Mouse (Mus musculus) adrenal gland, postnatal 14 days (tissue): ENCODE measurements at regions not wholly inside any gene's neighbourhood (a gene's known extent, or its start where the extent isn't known, plus 50 kb on each side); places are given as distances from the start of the nearest gene placed in this dataset.

Source experiments
- DNase-seq: peaks from one replicate; pipeline ENCODE4 v3.0.0; 2021; ENCODE audit warnings: mixed read lengths

DNA sequence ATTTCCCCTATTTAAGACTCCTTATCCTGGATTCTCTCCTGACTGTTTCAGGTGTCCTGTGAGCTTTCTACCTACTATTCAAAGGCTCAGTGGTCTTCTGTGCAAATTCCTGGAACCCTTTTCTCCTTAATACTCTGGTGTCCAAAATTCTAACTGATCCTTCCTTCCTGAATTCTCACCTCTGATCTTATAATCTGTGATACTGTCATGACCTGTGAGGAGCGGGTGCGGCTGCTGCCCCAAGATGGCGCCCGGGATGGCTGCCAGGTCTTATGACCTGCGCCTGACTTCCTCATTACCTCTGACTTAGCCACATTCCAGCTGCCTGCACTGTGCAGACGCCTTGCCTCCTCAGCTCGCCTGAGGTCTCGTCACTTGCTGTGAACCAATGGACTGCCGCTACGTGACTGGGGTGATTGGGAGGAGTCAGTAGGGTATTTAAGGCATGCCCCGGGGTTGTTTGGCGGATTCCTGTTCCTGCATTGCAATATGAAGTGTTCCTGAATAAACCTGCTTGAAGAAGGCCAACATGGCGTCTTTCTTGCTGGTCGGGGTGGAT, 131.2 kb downstream of the Ptbp2 start:
- DNase-seq = no peak

DNA sequence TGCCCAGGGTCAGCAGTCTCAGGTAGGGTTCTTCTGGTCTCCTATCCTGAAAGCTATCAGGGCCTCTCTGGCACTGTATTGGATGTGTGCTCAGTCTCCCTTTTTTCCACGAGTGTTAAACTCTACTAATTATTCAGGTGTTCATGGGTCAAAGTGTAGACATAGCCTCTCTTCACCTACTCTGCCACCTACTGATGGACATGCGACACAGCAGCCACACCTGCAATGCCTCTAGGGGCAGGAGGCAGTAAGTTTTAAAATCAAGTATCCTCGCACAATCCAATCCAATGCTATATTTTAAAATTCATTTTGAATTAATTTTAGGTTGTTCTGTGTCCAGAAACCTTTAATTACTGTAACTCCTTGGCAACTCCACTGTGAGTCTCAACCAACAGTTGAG, 145.6 kb downstream of the Ptbp2 start:
- no peak for DNase-seq

DNA sequence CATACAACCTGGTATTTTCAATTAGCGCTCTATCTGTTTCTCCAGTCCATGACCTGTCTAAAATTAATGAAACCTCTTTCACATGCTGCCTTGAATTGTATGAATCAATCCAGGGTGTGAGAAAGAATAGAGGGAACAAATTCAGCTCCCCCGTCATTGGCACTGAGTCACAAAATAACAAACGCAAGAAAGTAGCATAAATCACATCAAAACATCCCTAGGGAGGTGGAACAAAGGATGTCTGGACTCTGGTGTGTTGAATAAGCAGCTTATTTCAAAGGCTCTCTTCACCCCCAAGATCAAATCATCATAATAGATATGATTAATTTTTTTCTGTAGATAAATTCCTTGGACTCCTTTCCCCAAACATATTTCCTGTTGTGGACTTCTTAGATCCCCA, 148.6 kb downstream of the Ptbp2 start:
- DNase-seq = peak; percentile 5

DNA sequence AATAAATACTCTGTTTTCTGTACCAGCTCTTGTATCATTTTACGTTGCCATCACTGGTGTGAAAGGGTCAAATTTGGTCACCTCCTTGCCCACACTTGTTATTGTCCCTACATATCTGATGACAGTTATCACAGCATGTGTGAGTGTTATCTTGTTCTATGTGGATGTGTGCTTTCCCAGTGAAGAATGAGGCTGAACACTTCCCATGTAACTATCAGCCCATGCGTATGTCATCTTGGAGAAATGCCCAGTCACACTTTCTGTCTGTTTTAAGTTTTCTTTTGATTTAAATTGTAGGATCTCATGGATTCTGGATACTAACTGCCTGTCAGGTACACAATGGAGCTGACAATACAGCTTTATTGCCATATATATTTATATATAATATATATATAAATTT, 150.8 kb downstream of the Ptbp2 start:
- no peak for DNase-seq

DNA sequence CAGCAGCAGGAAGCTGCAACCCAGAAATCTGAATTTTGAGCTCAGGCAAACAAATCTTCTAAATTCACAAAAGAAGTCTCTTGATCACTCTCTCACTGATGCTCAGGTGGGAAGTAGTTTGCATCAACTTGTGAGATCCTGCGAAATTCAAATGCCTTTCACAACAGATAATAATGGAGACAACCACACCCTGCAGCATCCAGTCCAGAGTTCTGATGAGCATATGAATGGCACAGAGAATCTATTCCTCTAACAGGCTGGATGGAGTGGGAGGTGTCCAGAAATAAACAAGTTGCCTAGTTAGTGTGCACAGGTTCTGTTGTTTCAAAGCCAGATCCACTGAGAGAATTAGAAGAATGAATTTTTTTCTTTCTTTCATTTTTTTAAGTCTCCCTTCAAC, 178.2 kb downstream of the Ptbp2 start:
- DNase-seq = no peak

DNA sequence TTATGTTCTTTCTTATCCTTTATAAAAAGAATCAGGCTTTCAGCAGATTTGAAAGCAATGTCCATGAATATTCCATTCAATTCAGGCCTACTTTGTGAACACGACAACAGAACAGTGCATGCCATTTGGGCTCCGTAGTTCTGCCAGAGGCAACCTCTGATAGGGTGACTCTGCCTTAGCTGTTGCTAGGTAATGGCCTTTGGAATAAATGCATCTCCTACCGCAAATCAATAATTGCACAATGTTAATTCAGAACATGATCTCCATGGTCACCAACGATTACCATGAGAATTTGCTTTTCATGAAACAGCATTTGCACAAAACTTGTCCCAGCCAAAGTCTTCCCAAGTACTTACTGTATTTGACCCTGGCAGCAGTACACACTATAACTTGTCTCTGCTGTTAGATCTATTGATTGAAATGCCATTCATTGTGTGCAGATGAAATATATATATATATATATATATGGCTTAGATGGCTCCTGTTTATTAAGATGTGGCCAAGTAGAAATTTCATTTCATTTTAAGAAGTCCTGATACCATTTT, 195.3 kb downstream of the Ptbp2 start:
- no peak for DNase-seq

DNA sequence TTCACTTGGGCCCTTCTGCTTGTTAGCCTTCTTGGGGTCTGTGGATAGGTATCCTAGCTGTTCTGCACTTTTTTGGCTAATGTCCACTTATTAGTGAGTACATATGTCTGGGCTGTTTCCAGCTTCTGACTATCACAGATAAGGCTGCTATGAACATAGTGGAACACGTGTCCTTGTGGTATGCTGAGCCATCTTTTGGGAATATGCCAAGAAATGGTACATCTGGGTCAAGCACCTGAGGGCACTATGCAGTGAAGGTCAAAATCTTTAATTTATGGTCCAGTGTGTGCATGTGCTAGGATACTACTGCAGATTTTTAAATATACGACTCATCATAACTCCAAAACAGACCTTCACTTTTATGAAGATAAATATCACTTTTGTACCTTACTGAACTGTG, 196.3 kb downstream of the Ptbp2 start:
- peak; percentile 12 for DNase-seq

DNA sequence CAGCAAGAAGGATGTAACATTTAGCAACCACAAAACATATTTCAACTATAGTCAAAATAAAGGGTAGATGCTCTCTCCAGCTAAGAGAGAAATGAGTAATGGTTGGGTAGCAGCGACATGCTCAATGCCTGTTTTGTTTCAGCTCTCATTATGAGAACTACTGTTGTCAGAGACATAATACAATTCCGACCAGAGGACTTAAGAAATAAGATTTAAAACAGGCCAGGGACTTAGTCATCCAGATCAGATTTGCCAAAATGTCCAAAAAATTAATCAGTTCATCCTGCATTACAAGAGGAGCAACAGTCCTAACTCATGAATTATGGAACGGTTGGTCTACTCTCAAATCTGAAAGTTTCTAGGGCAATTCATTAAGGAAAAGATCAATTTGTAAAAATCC, 208.8 kb downstream of the Ptbp2 start:
- no peak for DNase-seq

DNA sequence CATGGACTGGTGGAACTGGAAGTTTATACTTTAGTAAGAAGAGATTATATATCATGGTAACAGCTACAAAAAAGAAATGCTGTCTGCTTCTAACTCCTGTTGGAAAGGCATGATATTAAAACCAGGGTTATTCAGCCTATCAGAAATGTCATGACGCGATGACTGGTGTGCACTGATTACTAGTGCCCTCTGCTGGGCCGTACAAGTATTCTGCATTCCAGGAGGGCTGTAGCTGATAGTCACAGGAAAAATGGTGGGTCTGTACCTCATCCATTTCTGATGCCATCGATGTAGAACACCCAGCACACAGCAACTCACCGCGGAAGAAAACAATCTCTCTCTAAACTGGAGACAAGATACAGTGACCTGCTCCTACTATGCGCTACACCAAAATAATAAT, 246.4 kb downstream of the Ptbp2 start:
- DNase-seq = peak; percentile 9

DNA sequence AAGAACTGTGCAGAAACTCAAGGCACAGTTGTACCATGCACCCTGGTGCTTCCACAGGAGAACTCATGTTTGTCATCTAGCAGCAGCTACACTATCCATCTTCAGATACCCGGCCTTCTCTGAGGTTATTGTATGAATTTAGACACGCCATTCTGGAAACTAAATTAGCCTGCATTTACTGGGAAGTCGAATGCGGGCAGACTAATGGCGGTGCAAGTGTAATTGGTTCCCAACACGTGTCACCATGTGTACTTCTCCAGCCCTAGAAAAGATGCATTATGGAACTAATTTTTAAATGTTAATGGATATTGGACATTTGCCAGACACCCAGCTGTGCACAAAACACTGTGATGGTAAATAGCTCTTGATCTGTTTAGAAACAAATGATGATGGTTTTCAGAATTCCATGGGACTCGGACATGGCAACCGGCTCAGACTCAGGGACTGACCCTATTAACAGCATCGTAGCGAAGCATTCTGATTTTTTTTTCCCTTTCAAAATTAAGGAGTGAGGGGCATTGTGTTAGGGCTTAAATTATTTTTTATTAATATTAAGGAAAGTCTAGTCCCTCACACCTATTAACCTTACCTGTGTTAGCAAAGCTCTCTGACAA, 259.6 kb downstream of the Ptbp2 start:
- DNase-seq = no peak

DNA sequence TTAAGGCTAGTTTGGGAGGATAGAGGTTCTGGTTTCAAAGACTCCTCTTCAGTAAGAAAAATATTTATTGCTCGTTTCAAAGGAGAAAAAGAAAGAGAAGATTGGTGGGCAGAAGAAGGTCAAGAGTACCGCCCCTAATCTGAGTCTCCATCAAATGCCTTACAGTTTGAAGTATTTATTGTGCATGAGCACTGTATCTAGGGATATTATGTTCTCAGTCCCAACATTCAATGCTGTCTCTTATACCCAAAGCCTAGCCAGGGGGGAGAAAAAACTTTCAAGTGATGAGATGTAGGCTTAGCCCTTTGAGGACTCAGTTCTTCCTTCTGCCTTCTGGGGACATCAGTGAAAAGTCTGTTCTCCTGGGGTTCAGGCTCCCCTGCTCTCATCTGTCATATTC, 271.7 kb downstream of the Ptbp2 start:
- DNase-seq = no peak

DNA sequence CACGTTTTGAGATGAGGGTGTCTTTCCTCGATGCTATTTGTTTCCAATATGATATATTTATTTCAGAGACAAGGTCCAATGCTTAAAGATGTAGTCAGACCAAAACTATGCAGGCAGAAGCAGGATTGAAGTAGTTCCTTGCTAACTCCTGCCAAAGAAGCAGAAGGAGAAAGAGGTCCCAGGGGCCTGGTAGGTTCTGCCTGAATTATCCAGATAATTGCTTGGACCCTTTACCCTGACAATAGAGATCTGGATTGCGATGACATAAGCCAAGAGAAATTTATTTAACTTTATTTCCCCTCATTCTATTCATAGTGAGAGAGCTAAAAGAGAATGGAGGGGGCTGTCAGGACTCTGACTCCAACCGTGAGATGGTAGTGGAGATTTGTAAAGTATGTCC, 275.1 kb downstream of the Ptbp2 start:
- no peak for DNase-seq

DNA sequence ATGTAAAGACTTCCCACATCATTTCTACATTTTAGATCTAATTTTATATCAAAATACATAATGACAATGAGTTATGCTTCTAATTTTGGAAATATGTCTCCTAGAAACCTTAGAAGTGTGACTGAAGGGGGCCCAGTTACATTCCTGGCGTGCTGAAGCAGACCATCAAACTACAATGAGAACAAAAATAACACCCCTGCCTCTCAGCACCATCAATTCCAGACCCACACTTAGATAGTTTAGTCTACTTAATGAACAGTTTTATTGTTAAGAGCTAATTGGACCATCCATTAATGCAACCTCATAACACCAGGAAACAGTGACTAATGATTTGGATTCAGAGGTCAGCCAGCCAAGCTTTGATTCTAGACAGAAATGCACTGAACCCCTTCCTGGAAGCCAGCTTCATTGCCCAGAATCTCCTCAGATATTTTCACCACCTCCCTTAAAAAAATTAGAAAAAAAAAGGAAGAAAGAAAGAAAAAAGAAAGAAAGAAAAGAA, 280.7 kb downstream of the Ptbp2 start:
- no peak for DNase-seq

DNA sequence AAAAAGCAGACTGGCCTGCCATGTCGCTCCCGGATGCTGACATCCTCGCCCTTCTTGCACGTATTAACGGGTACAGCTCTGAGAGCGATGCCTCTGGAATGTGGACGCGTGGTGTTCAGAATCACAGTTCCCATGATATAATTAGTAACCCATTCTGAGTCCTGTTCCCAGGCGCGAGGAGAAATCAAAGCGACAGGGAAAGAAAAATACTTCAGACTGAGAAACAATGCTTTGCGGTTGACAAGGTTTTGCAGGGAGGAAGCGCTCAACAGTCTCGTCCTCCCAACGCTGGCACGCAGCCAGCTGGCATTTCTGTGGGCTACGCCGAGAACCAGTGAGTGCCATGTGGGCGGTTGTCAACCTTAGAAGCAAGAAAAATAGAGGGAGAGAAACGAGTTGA, 285.6 kb downstream of the Ptbp2 start:
- DNase-seq = peak; percentile 65

DNA sequence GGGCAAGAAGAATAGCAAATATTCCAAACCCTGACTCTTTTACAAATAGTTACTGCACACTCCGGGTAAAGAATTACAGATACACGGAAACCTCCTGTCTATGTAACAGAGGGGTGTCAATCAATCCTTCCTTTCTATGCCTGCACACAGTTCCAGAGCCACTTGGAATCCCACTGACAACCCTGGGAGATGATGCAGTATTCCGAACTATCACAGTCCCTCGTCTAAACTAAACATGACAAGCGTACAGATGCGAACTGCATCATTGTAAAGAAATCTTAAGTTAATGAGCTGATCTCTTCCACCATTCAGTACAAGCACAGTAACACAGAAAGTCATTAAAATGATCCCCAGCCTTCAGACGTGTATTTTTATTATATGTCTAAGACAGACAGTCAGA, 286.4 kb downstream of the Ptbp2 start:
- no peak for DNase-seq

DNA sequence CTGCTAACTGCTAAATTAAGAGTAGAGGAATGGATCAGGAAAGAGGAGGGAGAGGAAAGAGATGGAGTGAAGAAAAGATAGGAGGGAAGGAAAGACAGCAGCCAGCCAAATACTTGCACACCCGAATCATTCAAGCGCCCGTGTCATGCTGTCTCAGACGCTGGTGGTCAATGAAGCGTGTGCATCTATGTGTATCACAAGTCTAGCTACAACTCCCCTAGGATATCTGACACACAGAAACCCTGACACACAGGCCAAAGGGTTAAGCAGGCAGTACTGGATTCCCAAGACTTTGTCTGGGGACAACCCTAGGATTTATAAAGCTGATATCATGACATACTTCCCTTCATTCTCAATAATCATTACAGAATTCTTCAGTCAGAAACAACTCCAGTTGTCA, 289.7 kb downstream of the Ptbp2 start:
- no peak for DNase-seq

DNA sequence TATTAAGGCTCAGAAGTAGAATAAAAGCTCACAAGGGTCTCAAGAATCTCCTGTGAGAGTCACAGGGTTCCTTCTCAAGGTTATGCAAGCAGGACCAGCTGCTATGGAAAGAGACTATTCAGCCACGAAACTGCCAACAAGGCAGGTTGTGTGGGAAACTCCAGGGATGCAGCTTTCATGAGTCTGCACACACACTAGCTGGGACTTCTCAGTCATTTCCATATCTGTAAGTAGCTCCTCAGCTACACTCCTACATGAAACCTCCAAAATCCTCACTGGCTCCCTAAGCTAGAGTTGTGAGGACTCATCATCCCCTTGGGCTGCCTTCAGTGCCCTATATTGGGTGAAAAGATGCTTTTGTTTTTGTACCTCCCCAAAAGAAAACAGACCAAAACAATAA, 291.6 kb downstream of the Ptbp2 start:
- DNase-seq = no peak

DNA sequence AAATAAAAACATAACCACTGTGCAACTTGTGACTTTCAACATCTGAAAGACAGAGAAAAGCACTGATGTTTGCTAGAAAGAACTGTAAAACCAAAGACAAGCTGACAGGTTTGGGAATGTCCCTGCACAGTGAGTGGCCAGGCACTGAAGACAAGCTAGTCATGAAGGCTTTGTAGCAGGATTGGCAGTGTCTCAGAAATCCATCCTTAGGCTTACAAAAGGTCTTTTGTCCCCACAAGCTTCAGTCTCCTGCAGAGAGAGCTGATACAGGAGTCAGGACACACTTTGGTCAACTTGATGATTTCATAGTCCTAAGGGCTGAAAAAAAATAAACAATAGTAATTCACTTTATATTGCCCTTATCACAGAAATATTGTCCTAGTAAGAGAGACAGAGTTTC, 294.9 kb downstream of the Ptbp2 start:
- no peak for DNase-seq
